Mouse (Mus musculus): ENCODE measurements around the gene Rab44.

- TF ChIP-seq CTCF (IDR thresholded peaks at IDR 0.05; ENCODE audit: low read depth), result no peak
- TF ChIP-seq EP300 (IDR thresholded peaks at IDR 0.05; ENCODE audit: low read depth), result no peak
Observed at GRCm38 (mm10) chr17:29085266-29085665, 28.7 kb upstream of the Rab44 start.
